Mouse (Mus musculus) bone marrow macrophage, adult 2 months (primary cell): ENCODE measurements around the gene Strbp.

ENCODE experiments used
- CTCF ChIP-seq: IDR thresholded peaks from 2 replicates; pipeline ENCODE4 v1.5.1; 2012; ENCODE audit warnings: low read depth, mild to moderate bottlenecking, low read length, moderate library complexity
- POLR2A ChIP-seq: IDR thresholded peaks from 2 replicates; pipeline ENCODE4 v1.6.1; 2012; ENCODE audit warnings: mild to moderate bottlenecking, low read depth, low read length, borderline replicate concordance

DNA sequence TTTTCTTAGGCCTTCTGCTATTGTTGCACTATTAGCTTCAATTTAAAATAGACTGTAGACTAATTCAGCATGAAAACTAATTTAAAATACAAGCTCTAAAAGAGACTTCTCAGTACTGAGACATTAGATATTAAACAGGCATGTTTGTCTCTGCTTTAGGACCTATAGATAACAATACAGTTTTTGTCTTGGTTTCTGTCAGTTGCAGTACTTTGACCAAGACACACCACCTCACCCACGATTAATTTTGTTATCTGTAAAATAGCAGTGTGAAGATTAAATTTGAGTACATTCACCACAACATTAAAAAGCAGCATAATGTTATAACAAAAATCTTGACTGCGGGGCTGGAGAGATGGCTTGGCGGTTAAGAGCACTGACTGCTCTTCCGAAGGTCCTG lies 237.4 kb downstream of the Strbp start:
- TF ChIP-seq CTCF (no peak), POLR2A (no peak)
